Mouse (Mus musculus) C2C12 (cell line): ENCODE measurements at regions not wholly inside any gene's neighbourhood (a gene's known extent, or its start where the extent isn't known, plus 50 kb on each side); places are given as distances from the start of the nearest gene placed in this dataset.

ENCODE experiments used
- CTCF ChIP-seq: IDR thresholded peaks from one replicate; pipeline ENCODE4 v1.5.1; 2011; ENCODE audit not compliant: control insufficient read depth, insufficient read depth, insufficient read length
- MYOD1 ChIP-seq: IDR thresholded peaks from one replicate; pipeline ENCODE4 v1.6.1; 2011; ENCODE audit warnings: low read depth; ENCODE audit not compliant: control insufficient read depth, insufficient read length
- USF1 ChIP-seq: IDR thresholded peaks from one replicate; pipeline ENCODE4 v1.6.1; 2011; ENCODE audit warnings: low read depth, mild to moderate bottlenecking, control low read depth, moderate library complexity

DNA sequence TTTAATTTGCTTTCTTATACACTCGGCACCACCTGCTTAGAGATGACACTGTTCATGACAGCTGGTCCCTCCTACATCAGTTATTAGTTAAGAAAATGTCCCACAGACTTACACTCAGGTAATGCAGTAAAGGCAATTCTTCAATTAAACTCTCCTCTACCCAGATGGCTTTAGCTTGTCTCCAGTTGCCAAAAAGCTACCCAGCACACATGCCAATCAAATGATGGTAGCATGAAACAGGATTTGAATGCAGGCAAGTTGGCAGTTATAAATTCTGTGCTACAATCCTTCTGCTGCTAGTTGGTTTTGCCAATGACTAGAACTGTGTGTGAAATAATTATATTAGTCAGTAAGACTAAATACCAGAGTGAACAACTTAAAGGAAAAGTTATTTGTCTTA is 423.4 kb downstream of the Gm43517 start:
- no peak for TF ChIP-seq MYOD1
- no peak for TF ChIP-seq CTCF
- TF ChIP-seq USF1 = no peak
